Comparison of ENCODE assay signal across 15 mouse cellular contexts in the genomic region with DNA sequence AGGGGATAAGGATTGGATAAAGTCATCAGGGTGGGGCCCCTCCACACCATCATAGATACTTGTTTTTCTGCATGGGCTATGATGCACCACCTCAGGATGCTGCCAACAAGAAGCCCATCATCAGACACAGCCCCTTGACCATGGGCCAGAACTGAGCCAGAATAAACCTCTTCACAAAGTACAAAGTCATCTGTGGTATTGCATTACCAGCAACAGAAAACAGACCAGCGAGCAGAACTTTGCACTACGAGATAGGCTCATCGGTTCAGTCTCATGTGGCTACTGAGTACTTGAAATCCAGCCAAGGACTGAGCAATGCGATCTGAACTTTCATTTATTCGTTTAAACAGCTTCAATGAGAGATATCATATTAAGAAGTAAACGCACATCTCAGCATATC. TPM values are rescaled to one million over a fixed set of nuclear protein-coding genes. Genes with fewer than 3 reads are reported as not detected.
DNase-seq lines count a peak whose midpoint lies in the region; ATAC-seq and TF ChIP-seq lines count a peak whose summit lies in the region.
"Had no signal": no experiment of that assay in that cellular context is flagged by ENCODE, and none has a peak within 500 bp of the region (broad histone marks: within the 10 kb centered on the region; RNA-seq: fewer than 3 reads in every experiment).

No protein-coding gene starts in this region.

- peaks cover 7% of the 10 kb centered on the region; the same call in 1 of the 2 replicates for H3K36me3 ChIP-seq in liver, embryonic 13.5 days
- no peaks in the 10 kb centered on the region for H3K36me3 ChIP-seq in liver, embryonic 11.5 days (ENCODE audit: control insufficient read depth, insufficient read depth, low read length)
- H3K36me3 ChIP-seq in kidney, embryonic 15.5 days = no peaks in the 10 kb centered on the region
- H3K36me3 ChIP-seq in small intestine, adult 2 months (ENCODE audit: control insufficient read depth, insufficient read depth, low read length) = peaks cover 17% of the 10 kb centered on the region
- H3K36me3 ChIP-seq: midbrain, embryonic 13.5 days; neural tube, embryonic 13.5 days had no signal

- WGBS in liver, embryonic 13.5 days (ENCODE audit: insufficient replicate concordance) = 73% methylated on average over 6 of the region's 6 CpGs
- WGBS in liver, embryonic 11.5 days = 77% methylated on average over 6 of the region's 6 CpGs
- 60% methylated on average over 6 of the region's 6 CpGs for WGBS in kidney, embryonic 15.5 days
- WGBS in small intestine, adult 2 months = 14% methylated on average over 6 of the region's 6 CpGs

- H3K27me3 ChIP-seq in liver, embryonic 13.5 days = no peaks in the 10 kb centered on the region
- no peaks in the 10 kb centered on the region for H3K27me3 ChIP-seq in liver, embryonic 11.5 days (replicated peaks; ENCODE audit: control insufficient read depth, insufficient read depth, low read length)
- H3K27me3 ChIP-seq in kidney, embryonic 15.5 days = no peaks in the 10 kb centered on the region
- no peaks in the 10 kb centered on the region for H3K27me3 ChIP-seq in small intestine, adult 2 months (ENCODE audit: control insufficient read depth, insufficient read depth, low read length)
- H3K27me3 ChIP-seq: forebrain, embryonic 12.5 days; midbrain, embryonic 13.5 days; neural tube, embryonic 13.5 days had no signal

- H3K27ac ChIP-seq in liver, embryonic 13.5 days = 0 out of 2 replicates have a peak overlapping the region, but pooled peaks have one; percentile 34
- no peak overlapping the region for H3K27ac ChIP-seq in liver, embryonic 11.5 days (ENCODE audit: low read depth, low read length)
- peak overlapping the region; percentile 15; the same call in 1 of the 2 replicates for H3K27ac ChIP-seq in kidney, embryonic 15.5 days
- peak overlapping the region; percentile 95 for H3K27ac ChIP-seq in small intestine, adult 2 months (ENCODE audit: insufficient read depth, low read depth, low read length)
- H3K27ac ChIP-seq: hindbrain, postnatal 0 days; midbrain, embryonic 13.5 days; neural tube, embryonic 13.5 days had no signal

- H3K4me3 ChIP-seq in liver, embryonic 13.5 days (replicated peaks) = no peak overlapping the region
- H3K4me3 ChIP-seq in liver, embryonic 11.5 days (ENCODE audit: low read depth, low read length) = no peak overlapping the region
- no peak overlapping the region for H3K4me3 ChIP-seq in kidney, embryonic 15.5 days (replicated peaks)
- H3K4me3 ChIP-seq in small intestine, adult 2 months (ENCODE audit: low read depth, low read length) = no peak overlapping the region
- H3K4me3 ChIP-seq: forebrain, embryonic 12.5 days; midbrain, embryonic 13.5 days; neural tube, embryonic 13.5 days had no signal

- H3K4me2 ChIP-seq in liver, embryonic 13.5 days = no peak overlapping the region
- H3K4me2 ChIP-seq in liver, embryonic 11.5 days = no peak overlapping the region
- H3K4me2 ChIP-seq in kidney, embryonic 15.5 days = no peak overlapping the region
- H3K4me2 ChIP-seq: forebrain, embryonic 12.5 days; midbrain, embryonic 13.5 days; neural tube, embryonic 13.5 days had no signal

- H3K9me3 ChIP-seq in liver, embryonic 13.5 days (replicated peaks) = no peaks in the 10 kb centered on the region
- no peaks in the 10 kb centered on the region for H3K9me3 ChIP-seq in liver, embryonic 11.5 days (ENCODE audit: control insufficient read depth, low read length)
- H3K9me3 ChIP-seq in kidney, embryonic 15.5 days (replicated peaks) = no peaks in the 10 kb centered on the region
- H3K9me3 ChIP-seq: forebrain, embryonic 12.5 days; midbrain, embryonic 13.5 days; neural tube, embryonic 13.5 days had no signal

- H3K4me1 ChIP-seq in liver, embryonic 13.5 days (replicated peaks) = peaks cover 82% of the 10 kb centered on the region
- H3K4me1 ChIP-seq in liver, embryonic 11.5 days (replicated peaks; ENCODE audit: control insufficient read depth, insufficient read depth, low read length) = peaks cover 29% of the 10 kb centered on the region
- peaks cover 95% of the 10 kb centered on the region for H3K4me1 ChIP-seq in kidney, embryonic 15.5 days
- peaks cover 79% of the 10 kb centered on the region for H3K4me1 ChIP-seq in small intestine, adult 2 months (ENCODE audit: control insufficient read depth, insufficient read depth, insufficient read length, low read length)

- H3K9ac ChIP-seq in liver, embryonic 13.5 days = no peak overlapping the region
- no peak overlapping the region for H3K9ac ChIP-seq in liver, embryonic 11.5 days (ENCODE audit: low read depth, low read length)
- no peak overlapping the region for H3K9ac ChIP-seq in kidney, embryonic 15.5 days
- H3K9ac ChIP-seq: forebrain, embryonic 12.5 days; midbrain, embryonic 13.5 days; neural tube, embryonic 13.5 days had no signal

- no peak for TF ChIP-seq POLR2A in small intestine, adult 2 months (IDR thresholded peaks at IDR 0.05; ENCODE audit: low read depth, low read length)

- peak; percentile 18 to 31 for DNase-seq in heart, adult 18-20 months
- DNase-seq in heart, adult 11 months = no peak
- DNase-seq in liver, embryonic 13.5 days = no peak
- DNase-seq in liver, embryonic 11.5 days (ENCODE audit: low spot score) = no peak
- DNase-seq in testis, postnatal 14 days (ENCODE audit: low spot score) = no peak
- no peak for DNase-seq in cerebellum, adult 9-11 months
- DNase-seq: adrenal gland, postnatal 10 days; lung, adult 2 months; right cerebral cortex, postnatal 25 days had no signal

- TF ChIP-seq CTCF in small intestine, adult 2 months (IDR thresholded peaks at IDR 0.05; ENCODE audit: extremely low read depth, insufficient read length, insufficient replicate concordance, low read depth, low read length) = no peak

- ATAC-seq in liver, embryonic 13.5 days (ENCODE audit: low read depth) = 0 out of 2 replicates have a peak, but pooled peaks have one; percentile 29
- no peak for ATAC-seq in liver, embryonic 11.5 days (replicated peaks; ENCODE audit: low FRiP score)
- ATAC-seq in kidney, embryonic 15.5 days (replicated peaks; ENCODE audit: low FRiP score) = no peak
- ATAC-seq: hindbrain, postnatal 0 days; midbrain, embryonic 13.5 days had no signal

RNA-seq across cellular contexts. Expression of gene Kcnk5, which starts 18.9 kb away (rescaled TPM):
- under 1 TPM; 0.69 to 0.95 TPM for total RNA-seq in heart, adult 18-20 months (2021)
- polyA plus RNA-seq in liver, embryonic 13.5 days (2015; fragmentation: Nextera tagmentation; extraction: Ambion mirVana) = 6.2 and 6.7 TPM in 2 replicates
- polyA plus RNA-seq in liver, embryonic 11.5 days (2014; fragmentation: Nextera tagmentation; extraction: Ambion mirVana) = 9.6 and 10.1 TPM in 2 replicates
- polyA plus RNA-seq in kidney, embryonic 15.5 days (2015; fragmentation: Nextera tagmentation; extraction: Ambion mirVana) = 15.8 and 17.3 TPM in 2 replicates
- polyA plus RNA-seq in small intestine, adult 2 months (2012; rRNA removed) = 13.9 and 48.0 TPM in 2 replicates

RNA-seq across cellular contexts. Expression of gene Saysd1, which starts 24.4 kb away (rescaled TPM):
- total RNA-seq in heart, adult 18-20 months (2021) = 1 to 10 TPM; 3.5 to 3.6 TPM
- 3.7 and 4.1 TPM in 2 replicates for polyA plus RNA-seq in liver, embryonic 13.5 days (2015; fragmentation: Nextera tagmentation; extraction: Ambion mirVana)
- 7.7 TPM in 2 replicates for polyA plus RNA-seq in liver, embryonic 11.5 days (2014; fragmentation: Nextera tagmentation; extraction: Ambion mirVana)
- polyA plus RNA-seq in kidney, embryonic 15.5 days (2015; fragmentation: Nextera tagmentation; extraction: Ambion mirVana) = 11.1 and 12.3 TPM in 2 replicates
- polyA plus RNA-seq in small intestine, adult 2 months (2012; rRNA removed) = 5.7 and 8.3 TPM in 2 replicates

Comparison
In these comparisons a context has a peak if more than half of its experiments do, and no peak if none do; other contexts are left out.
1. DNase-seq: peak in heart, adult 18-20 months (2 of 2); none in heart, adult 11 months (single experiment), liver, embryonic 13.5 days (single experiment), liver, embryonic 11.5 days (single experiment), testis, postnatal 14 days (single experiment) and cerebellum, adult 9-11 months (single experiment).